Mouse (Mus musculus): ENCODE measurements at regions not wholly inside any gene's neighbourhood (a gene's known extent, or its start where the extent isn't known, plus 50 kb on each side); places are given as distances from the start of the nearest gene placed in this dataset.
A peak's percentile ranks its signal among the peaks of the same experiment; 100 is the strongest.
"Not testable (repeated sequence)": the region's sequence is repeated elsewhere in the genome, so short reads cannot be mapped to it uniquely, and the experiment has no call there.

GRCm38 (mm10) chr5:142281997-142282396 lies 119.3 kb upstream of the Foxk1 start:
- DNase-seq (ENCODE audit: low spot score in 2 of 2): no peak

- DNase-seq (ENCODE audit: low spot score in 2 of 2): no peak
Observed at GRCm38 (mm10) chr5:142287981-142288380, 113.3 kb upstream of the Foxk1 start.

GRCm38 (mm10) chr5:142291451-142291850 lies 109.8 kb upstream of the Foxk1 start:
- no peak for DNase-seq (ENCODE audit: low spot score in 2 of 2)

GRCm38 (mm10) chr5:142296401-142296800 lies 104.9 kb upstream of the Foxk1 start:
- not testable (repeated sequence) for DNase-seq (ENCODE audit: low spot score in 2 of 2)

GRCm38 (mm10) chr5:142299621-142300020 lies 101.7 kb upstream of the Foxk1 start:
- no peak for DNase-seq (ENCODE audit: low spot score in 2 of 2)

GRCm38 (mm10) chr5:142308511-142308910 lies 92.8 kb upstream of the Foxk1 start:
- DNase-seq (ENCODE audit: low spot score in 2 of 2): no peak

- no peak for DNase-seq (ENCODE audit: low spot score in 2 of 2)
Observed at GRCm38 (mm10) chr5:142313944-142314343, 87.4 kb upstream of the Foxk1 start.

- DNase-seq (ENCODE audit: low spot score in 2 of 2): no peak
Observed at GRCm38 (mm10) chr5:142314466-142314865, 86.8 kb upstream of the Foxk1 start.

GRCm38 (mm10) chr5:142319268-142319667 lies 82.0 kb upstream of the Foxk1 start:
- DNase-seq (ENCODE audit: low spot score in 2 of 2): peak; percentile 30 to 73

GRCm38 (mm10) chr5:142321316-142321715 lies 80.0 kb upstream of the Foxk1 start:
- no peak for DNase-seq (ENCODE audit: low spot score in 2 of 2)

- no peak for DNase-seq (ENCODE audit: low spot score in 2 of 2)
Observed at GRCm38 (mm10) chr5:142324928-142325327, 76.4 kb upstream of the Foxk1 start.

GRCm38 (mm10) chr5:142325560-142325959 lies 75.7 kb upstream of the Foxk1 start:
- DNase-seq (ENCODE audit: low spot score in 2 of 2): no peak

GRCm38 (mm10) chr5:142327261-142327660 lies 74.0 kb upstream of the Foxk1 start:
- peak; percentile 35 to 74 for DNase-seq (ENCODE audit: low spot score in 2 of 2)

- DNase-seq (ENCODE audit: low spot score in 2 of 2): no peak
Observed at GRCm38 (mm10) chr5:142329724-142330520, 71.4 kb upstream of the Foxk1 start.

- no peak for DNase-seq (ENCODE audit: low spot score in 2 of 2)
Observed at GRCm38 (mm10) chr5:142332744-142333143, 68.6 kb upstream of the Foxk1 start.

- DNase-seq (ENCODE audit: low spot score in 2 of 2): no peak
Observed at GRCm38 (mm10) chr5:142337436-142337835, 63.9 kb upstream of the Foxk1 start.

- DNase-seq (ENCODE audit: low spot score in 2 of 2): no peak
Observed at GRCm38 (mm10) chr5:142338051-142338450, 63.2 kb upstream of the Foxk1 start.

- DNase-seq (ENCODE audit: low spot score in 2 of 2): no peak
Observed at GRCm38 (mm10) chr5:142340205-142341025, 60.9 kb upstream of the Foxk1 start.

GRCm38 (mm10) chr5:142341026-142341432 lies 60.3 kb upstream of the Foxk1 start:
- DNase-seq (ENCODE audit: low spot score in 2 of 2): no peak

GRCm38 (mm10) chr5:142346454-142346853 lies 54.8 kb upstream of the Foxk1 start:
- no peak for DNase-seq (ENCODE audit: low spot score in 2 of 2)

GRCm38 (mm10) chr5:142350574-142350973 lies 50.7 kb upstream of the Foxk1 start:
- peak in 1 of 2 experiments; percentile 72 for DNase-seq (ENCODE audit: low spot score in 2 of 2)
